Mouse (Mus musculus) forebrain, embryonic 15.5 days (tissue): ENCODE measurements at regions not wholly inside any gene's neighbourhood (a gene's known extent, or its start where the extent isn't known, plus 50 kb on each side); places are given as distances from the start of the nearest gene placed in this dataset.

Experiments used
- ATAC-seq: fragments of 200-750 bp; cut with Nextera tagmentation; replicated peaks from 2 replicates; pipeline ENCODE4 v1.8.0; 2017; ENCODE audit warnings: mild to moderate bottlenecking, moderate TSS enrichment, moderate library complexity
- H3K27ac ChIP-seq: fragments of 300-500 bp; sonication (generic); replicated peaks from 2 replicates; pipeline ENCODE4 v1.5.1; 2015; ENCODE audit warnings: mild to moderate bottlenecking, inconsistent platforms
- H3K27me3 ChIP-seq: fragments of 300-500 bp; sonication (generic); 2 replicates; pipeline ENCODE4 v1.6.1; 2015; ENCODE audit warnings: inconsistent platforms
- H3K36me3 ChIP-seq: fragments of 300-500 bp; sonication (generic); 2 replicates; pipeline ENCODE4 v1.6.1; 2015; ENCODE audit warnings: mild to moderate bottlenecking, inconsistent platforms
- H3K4me1 ChIP-seq: fragments of 300-500 bp; sonication (generic); 2 replicates; pipeline ENCODE4 v1.6.1; 2015; ENCODE audit warnings: inconsistent platforms
- H3K4me2 ChIP-seq: fragments of 300-500 bp; sonication (generic); replicated peaks from 2 replicates; pipeline ENCODE4 v1.6.1; 2015; ENCODE audit warnings: mild to moderate bottlenecking, inconsistent platforms
- H3K4me3 ChIP-seq: fragments of 300-500 bp; sonication (generic); 2 replicates; pipeline ENCODE4 v1.5.1; 2015; ENCODE audit warnings: mild to moderate bottlenecking, inconsistent platforms
- H3K9ac ChIP-seq: fragments of 300-500 bp; sonication (generic); replicated peaks from 2 replicates; pipeline ENCODE4 v1.6.1; 2015; ENCODE audit warnings: mild to moderate bottlenecking, inconsistent platforms
- H3K9me3 ChIP-seq: fragments of 300-500 bp; sonication (generic); 2 replicates; pipeline ENCODE4 v1.6.1; 2016; ENCODE audit warnings: inconsistent platforms
- WGBS: fragments of 180-500 bp; shearing (Covaris S2); methylation state at CpG from one replicate; pipeline ENCODE4 v1.1.7; 2015; ENCODE audit warnings: mixed read lengths; 5-methylcytosine and 5-hydroxymethylcytosine counted together

GRCm38 (mm10) chr3:136439907-136440645, 114.2 kb upstream of the Bank1 start:
- 80% methylated on average over 7 of the region's 7 CpGs for WGBS
- ATAC-seq: no peak

GRCm38 (mm10) chr3:136439350-136439749, 113.5 kb upstream of the Bank1 start:
- Histone ChIP-seq H3K27ac (no peak overlapping the region), H3K4me2 (no peak overlapping the region), H3K9me3 (no peaks in the 10 kb centered on the region), H3K36me3 (no peaks in the 10 kb centered on the region), H3K9ac (no peak overlapping the region), H3K4me3 (no peak overlapping the region), H3K27me3 (no peaks in the 10 kb centered on the region), H3K4me1 (no peaks in the 10 kb centered on the region)
- ATAC-seq: no peak
- 76% methylated on average over 5 of the region's 5 CpGs for WGBS

More at GRCm38 (mm10) chr3:136439907-136440645, 114.2 kb upstream of the Bank1 start:
- no peaks in the 10 kb centered on the region for H3K36me3 ChIP-seq
- H3K4me1 ChIP-seq: no peaks in the 10 kb centered on the region
- no peak overlapping the region for H3K9ac ChIP-seq
- no peak overlapping the region for H3K4me3 ChIP-seq
- no peak overlapping the region for H3K27ac ChIP-seq
- no peaks in the 10 kb centered on the region for H3K27me3 ChIP-seq
- H3K9me3 ChIP-seq: no peaks in the 10 kb centered on the region
- no peak overlapping the region for H3K4me2 ChIP-seq

- H3K27ac ChIP-seq: no peak overlapping the region
- H3K9ac ChIP-seq: no peak overlapping the region
- WGBS: 84% methylated on average over 5 of the region's 5 CpGs
- no peak for ATAC-seq
- H3K36me3 ChIP-seq: no peaks in the 10 kb centered on the region
- H3K4me2 ChIP-seq: no peak overlapping the region
- no peak overlapping the region for H3K4me3 ChIP-seq
- no peaks in the 10 kb centered on the region for H3K4me1 ChIP-seq
- H3K27me3 ChIP-seq: no peaks in the 10 kb centered on the region
- H3K9me3 ChIP-seq: no peaks in the 10 kb centered on the region
Observed at GRCm38 (mm10) chr3:136434407-136434806, 108.5 kb upstream of the Bank1 start.

- no peaks in the 10 kb centered on the region for H3K4me1 ChIP-seq
- no peak overlapping the region for H3K4me3 ChIP-seq
- ATAC-seq: no peak
- 91% methylated on average over 3 of the region's 3 CpGs for WGBS
- no peak overlapping the region for H3K9ac ChIP-seq
- H3K9me3 ChIP-seq: no peaks in the 10 kb centered on the region
- H3K4me2 ChIP-seq: no peak overlapping the region
- no peak overlapping the region for H3K27ac ChIP-seq
- no peaks in the 10 kb centered on the region for H3K36me3 ChIP-seq
- no peaks in the 10 kb centered on the region for H3K27me3 ChIP-seq
Observed at GRCm38 (mm10) chr3:136432072-136432471, 106.2 kb upstream of the Bank1 start.

GRCm38 (mm10) chr3:136427427-136427826, 101.6 kb upstream of the Bank1 start:
- Histone ChIP-seq H3K27me3 (no peaks in the 10 kb centered on the region), H3K4me2 (no peak overlapping the region), H3K9ac (no peak overlapping the region), H3K9me3 (no peaks in the 10 kb centered on the region), H3K4me3 (no peak overlapping the region), H3K36me3 (no peaks in the 10 kb centered on the region), H3K4me1 (no peaks in the 10 kb centered on the region), H3K27ac (no peak overlapping the region)
- ATAC-seq: no peak
- WGBS: 85% methylated on average over 2 of the region's 2 CpGs

- no peak for ATAC-seq
- no peak overlapping the region for H3K4me2 ChIP-seq
- H3K9ac ChIP-seq: no peak overlapping the region
- H3K27ac ChIP-seq: no peak overlapping the region
- no peaks in the 10 kb centered on the region for H3K4me1 ChIP-seq
- WGBS: 76% methylated on average over 8 of the region's 8 CpGs
- no peaks in the 10 kb centered on the region for H3K27me3 ChIP-seq
- H3K4me3 ChIP-seq: no peak overlapping the region
- H3K9me3 ChIP-seq: no peaks in the 10 kb centered on the region
- H3K36me3 ChIP-seq: no peaks in the 10 kb centered on the region
Observed at GRCm38 (mm10) chr3:136426539-136427194, 100.8 kb upstream of the Bank1 start.

- Histone ChIP-seq H3K4me3 (no peak overlapping the region), H3K4me1 (no peaks in the 10 kb centered on the region), H3K27me3 (no peaks in the 10 kb centered on the region), H3K4me2 (no peak overlapping the region), H3K9me3 (no peaks in the 10 kb centered on the region), H3K9ac (no peak overlapping the region), H3K27ac (no peak overlapping the region), H3K36me3 (no peaks in the 10 kb centered on the region)
- WGBS: 88% methylated on average over 10 of the region's 10 CpGs
- ATAC-seq: no peak
Observed at GRCm38 (mm10) chr3:136421969-136422614, 96.2 kb upstream of the Bank1 start.

GRCm38 (mm10) chr3:136405606-136406005, 79.7 kb upstream of the Bank1 start:
- Histone ChIP-seq H3K27me3 (no peaks in the 10 kb centered on the region), H3K4me3 (no peak overlapping the region), H3K4me2 (no peak overlapping the region), H3K36me3 (no peaks in the 10 kb centered on the region), H3K9me3 (no peaks in the 10 kb centered on the region), H3K9ac (no peak overlapping the region), H3K4me1 (no peaks in the 10 kb centered on the region), H3K27ac (no peak overlapping the region)
- 73% methylated on average over 8 of the region's 8 CpGs for WGBS
- ATAC-seq: no peak

GRCm38 (mm10) chr3:136383282-136383681, 57.4 kb upstream of the Bank1 start:
- no peaks in the 10 kb centered on the region for H3K9me3 ChIP-seq
- no peak overlapping the region for H3K27ac ChIP-seq
- H3K9ac ChIP-seq: no peak overlapping the region
- ATAC-seq: no peak
- no peak overlapping the region for H3K4me3 ChIP-seq
- H3K4me2 ChIP-seq: no peak overlapping the region
- H3K36me3 ChIP-seq: no peaks in the 10 kb centered on the region
- WGBS: 72% methylated on average over 4 of the region's 4 CpGs
- H3K27me3 ChIP-seq: no peaks in the 10 kb centered on the region
- H3K4me1 ChIP-seq: no peaks in the 10 kb centered on the region

GRCm38 (mm10) chr3:136380644-136381043, 54.8 kb upstream of the Bank1 start:
- 82% methylated on average over 7 of the region's 7 CpGs for WGBS
- ATAC-seq: no peak

GRCm38 (mm10) chr3:136379741-136380398, 54.0 kb upstream of the Bank1 start:
- H3K27ac ChIP-seq: no peak overlapping the region
- no peak overlapping the region for H3K4me2 ChIP-seq
- ATAC-seq: no peak
- H3K36me3 ChIP-seq: no peaks in the 10 kb centered on the region
- H3K9ac ChIP-seq: no peak overlapping the region
- H3K4me1 ChIP-seq: no peaks in the 10 kb centered on the region
- H3K9me3 ChIP-seq: no peaks in the 10 kb centered on the region
- H3K4me3 ChIP-seq: no peak overlapping the region
- H3K27me3 ChIP-seq: no peaks in the 10 kb centered on the region
- 91% methylated on average over 6 of the region's 6 CpGs for WGBS

More at GRCm38 (mm10) chr3:136380644-136381043, 54.8 kb upstream of the Bank1 start:
- Histone ChIP-seq H3K4me3 (no peak overlapping the region), H3K27ac (no peak overlapping the region), H3K4me2 (no peak overlapping the region), H3K36me3 (no peaks in the 10 kb centered on the region), H3K4me1 (no peaks in the 10 kb centered on the region), H3K9ac (no peak overlapping the region), H3K27me3 (no peaks in the 10 kb centered on the region), H3K9me3 (no peaks in the 10 kb centered on the region)

- Histone ChIP-seq H3K4me1 (no peaks in the 10 kb centered on the region), H3K9ac (no peak overlapping the region), H3K4me3 (no peak overlapping the region), H3K4me2 (no peak overlapping the region), H3K36me3 (no peaks in the 10 kb centered on the region), H3K27me3 (no peaks in the 10 kb centered on the region), H3K27ac (no peak overlapping the region), H3K9me3 (no peaks in the 10 kb centered on the region)
- WGBS: 84% methylated on average over 4 of the region's 4 CpGs
- ATAC-seq: no peak
Observed at GRCm38 (mm10) chr3:136376893-136377292, 51.0 kb upstream of the Bank1 start.
